Mouse (Mus musculus): Measurements from ENCODE around the gene H2al1i. TPM values are rescaled to one million over a fixed set of nuclear protein-coding genes. Genes with fewer than 3 reads are reported as not detected.
"Not testable (repeated sequence)": the region's sequence is repeated elsewhere in the genome, so short reads cannot be mapped to it uniquely, and the experiment has no call there.

The H2al1i gene
- polyA plus RNA-seq (2014; fragmentation: Nextera tagmentation; extraction: Ambion mirVana), result not detected in 2 replicates

- ATAC-seq (ENCODE audit: insufficient number of reproducible peaks, insufficient read depth, low FRiP score, low read depth); H3K4me3 ChIP-seq (ENCODE audit: control insufficient read depth in 1 of 2, insufficient read depth in 1 of 2, low read depth in 1 of 2, low read length in 2 of 2); H3K27ac ChIP-seq (replicated peaks in 1 of 2; ENCODE audit: control insufficient read depth in 1 of 2, insufficient read depth in 1 of 2, low read depth in 2 of 2, low read length in 2 of 2); H3K36me3 ChIP-seq (ENCODE audit: control insufficient read depth, insufficient read depth, low read length); H3K9me3 ChIP-seq (ENCODE audit: control insufficient read depth, low read length); H3K4me2 ChIP-seq (ENCODE audit: low read length); H3K27me3 ChIP-seq (ENCODE audit: control insufficient read depth, insufficient read depth, low read length); H3K4me1 ChIP-seq (ENCODE audit: control insufficient read depth in 2 of 2, insufficient read depth in 2 of 2, low read length in 2 of 2); H3K9ac ChIP-seq (ENCODE audit: low read length): not testable (repeated sequence)
- WGBS, result 100% methylated on average over 1 of the region's 5 CpGs
These were observed at the start of gene H2al1i for GRCm38 (mm10) chrX:11324359-11324758. TSS of gene H2al1i (plus strand) at chrX:11324659.

- Histone ChIP-seq H3K36me3 (ENCODE audit: control insufficient read depth, insufficient read depth, low read length) (no peaks in the 10 kb centered on the region), H3K9me3 (ENCODE audit: control insufficient read depth, low read length) (no peaks in the 10 kb centered on the region), H3K9ac (ENCODE audit: low read length) (no peak overlapping the region), H3K4me2 (ENCODE audit: low read length) (no peak overlapping the region), H3K27me3 (ENCODE audit: control insufficient read depth, insufficient read depth, low read length) (no peaks in the 10 kb centered on the region), H3K4me3 (ENCODE audit: control insufficient read depth in 1 of 2, insufficient read depth in 1 of 2, low read depth in 1 of 2, low read length in 2 of 2) (no peak overlapping the region), H3K27ac (replicated peaks in 1 of 2; ENCODE audit: control insufficient read depth in 1 of 2, insufficient read depth in 1 of 2, low read depth in 2 of 2, low read length in 2 of 2) (no peak overlapping the region), H3K4me1 (ENCODE audit: control insufficient read depth in 2 of 2, insufficient read depth in 2 of 2, low read length in 2 of 2) (no peaks in the 10 kb centered on the region)
- 66% methylated on average over 6 of the region's 6 CpGs for WGBS
- no peak for ATAC-seq (ENCODE audit: insufficient number of reproducible peaks, insufficient read depth, low FRiP score, low read depth)
These were observed 47.4 kb upstream of the H2al1i start for GRCm38 (mm10) chrX:11277083-11277482.

DNA sequence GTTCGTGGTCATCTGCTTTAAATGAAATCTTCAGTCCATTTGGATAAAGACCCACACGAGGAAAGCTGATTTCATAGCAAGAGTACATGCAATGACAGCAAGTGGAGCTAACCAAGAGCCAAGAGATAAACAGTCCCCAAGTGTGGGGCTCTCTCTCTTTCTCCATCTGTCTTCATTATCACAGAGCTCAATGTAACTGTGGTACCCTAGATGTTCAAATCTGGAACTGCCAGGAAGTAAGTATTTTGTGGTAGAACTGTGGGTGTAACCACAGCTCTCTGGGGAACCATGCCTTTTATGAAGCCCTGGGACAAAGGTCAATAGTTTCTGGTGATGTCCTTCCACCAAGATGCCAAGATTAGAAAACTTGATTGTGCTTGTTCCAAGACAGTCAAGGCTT, 43.7 kb upstream of the H2al1i start:
- 55% methylated on average over 2 of the region's 2 CpGs for WGBS
- no peak overlapping the region for H3K4me2 ChIP-seq (ENCODE audit: low read length)
- H3K9me3 ChIP-seq (ENCODE audit: control insufficient read depth, low read length), result no peaks in the 10 kb centered on the region
- no peak overlapping the region for H3K9ac ChIP-seq (ENCODE audit: low read length)
- no peaks in the 10 kb centered on the region for H3K36me3 ChIP-seq (ENCODE audit: control insufficient read depth, insufficient read depth, low read length)
- H3K27me3 ChIP-seq (ENCODE audit: control insufficient read depth, insufficient read depth, low read length), result no peaks in the 10 kb centered on the region; the same call in 1 of the 2 replicates
- H3K4me3 ChIP-seq (ENCODE audit: control insufficient read depth in 1 of 2, insufficient read depth in 1 of 2, low read depth in 1 of 2, low read length in 2 of 2), result no peak overlapping the region
- no peaks in the 10 kb centered on the region for H3K4me1 ChIP-seq (ENCODE audit: control insufficient read depth in 2 of 2, insufficient read depth in 2 of 2, low read length in 2 of 2)
- ATAC-seq (ENCODE audit: insufficient number of reproducible peaks, insufficient read depth, low FRiP score, low read depth), result no peak
- H3K27ac ChIP-seq (replicated peaks in 1 of 2; ENCODE audit: control insufficient read depth in 1 of 2, insufficient read depth in 1 of 2, low read depth in 2 of 2, low read length in 2 of 2), result no peak overlapping the region

GRCm38 (mm10) chrX:11288306-11288882, 36.1 kb upstream of the H2al1i start:
- no peaks in the 10 kb centered on the region for H3K9me3 ChIP-seq (ENCODE audit: control insufficient read depth, low read length)
- H3K36me3 ChIP-seq (ENCODE audit: control insufficient read depth, insufficient read depth, low read length), result no peaks in the 10 kb centered on the region
- WGBS, result 42% methylated on average over 14 of the region's 14 CpGs
- H3K9ac ChIP-seq (ENCODE audit: low read length), result no peak overlapping the region
- no peak for ATAC-seq (ENCODE audit: insufficient number of reproducible peaks, insufficient read depth, low FRiP score, low read depth)
- peak overlapping the region; percentile 18; the same call in 1 of the 2 replicates for H3K4me2 ChIP-seq (ENCODE audit: low read length)
- H3K27ac ChIP-seq (replicated peaks in 1 of 2; ENCODE audit: control insufficient read depth in 1 of 2, insufficient read depth in 1 of 2, low read depth in 2 of 2, low read length in 2 of 2), result no peak overlapping the region
- H3K4me1 ChIP-seq (ENCODE audit: control insufficient read depth in 2 of 2, insufficient read depth in 2 of 2, low read length in 2 of 2), result peaks cover 0 to 5% of the 10 kb centered on the region in 2 experiments; a peak in 2 of 4 replicates
- peaks cover 4% of the 10 kb centered on the region; the same call in 1 of the 2 replicates for H3K27me3 ChIP-seq (ENCODE audit: control insufficient read depth, insufficient read depth, low read length)
- H3K4me3 ChIP-seq (ENCODE audit: control insufficient read depth in 1 of 2, insufficient read depth in 1 of 2, low read depth in 1 of 2, low read length in 2 of 2), result no peak overlapping the region

GRCm38 (mm10) chrX:11289244-11289643, 35.2 kb upstream of the H2al1i start:
- 66% methylated on average over 4 of the region's 4 CpGs for WGBS
- Histone ChIP-seq H3K4me2 (ENCODE audit: low read length) (no peak overlapping the region), H3K9ac (ENCODE audit: low read length) (no peak overlapping the region), H3K27ac (replicated peaks in 1 of 2; ENCODE audit: control insufficient read depth in 1 of 2, insufficient read depth in 1 of 2, low read depth in 2 of 2, low read length in 2 of 2) (no peak overlapping the region), H3K27me3 (ENCODE audit: control insufficient read depth, insufficient read depth, low read length) (peaks cover 4% of the 10 kb centered on the region; the same call in 1 of the 2 replicates), H3K9me3 (ENCODE audit: control insufficient read depth, low read length) (no peaks in the 10 kb centered on the region), H3K4me3 (ENCODE audit: control insufficient read depth in 1 of 2, insufficient read depth in 1 of 2, low read depth in 1 of 2, low read length in 2 of 2) (no peak overlapping the region), H3K36me3 (ENCODE audit: control insufficient read depth, insufficient read depth, low read length) (no peaks in the 10 kb centered on the region), H3K4me1 (ENCODE audit: control insufficient read depth in 2 of 2, insufficient read depth in 2 of 2, low read length in 2 of 2) (peaks cover 0 to 5% of the 10 kb centered on the region in 2 experiments; a peak in 2 of 4 replicates)
- ATAC-seq (ENCODE audit: insufficient number of reproducible peaks, insufficient read depth, low FRiP score, low read depth), result no peak

GRCm38 (mm10) chrX:11298957-11299356, 25.5 kb upstream of the H2al1i start, which contains the start of gene H2al1a:
TSS of gene H2al1a (plus strand) at chrX:11299257.
- not testable (repeated sequence) for H3K9me3 ChIP-seq (ENCODE audit: control insufficient read depth, low read length); H3K9ac ChIP-seq (ENCODE audit: low read length); H3K4me2 ChIP-seq (ENCODE audit: low read length); H3K4me1 ChIP-seq (ENCODE audit: control insufficient read depth in 2 of 2, insufficient read depth in 2 of 2, low read length in 2 of 2); ATAC-seq (ENCODE audit: insufficient number of reproducible peaks, insufficient read depth, low FRiP score, low read depth); H3K4me3 ChIP-seq (ENCODE audit: control insufficient read depth in 1 of 2, insufficient read depth in 1 of 2, low read depth in 1 of 2, low read length in 2 of 2); H3K27me3 ChIP-seq (ENCODE audit: control insufficient read depth, insufficient read depth, low read length); H3K27ac ChIP-seq (replicated peaks in 1 of 2; ENCODE audit: control insufficient read depth in 1 of 2, insufficient read depth in 1 of 2, low read depth in 2 of 2, low read length in 2 of 2); H3K36me3 ChIP-seq (ENCODE audit: control insufficient read depth, insufficient read depth, low read length)
- no CpG with 5 or more reads among the region's 3 CpGs for WGBS

DNA sequence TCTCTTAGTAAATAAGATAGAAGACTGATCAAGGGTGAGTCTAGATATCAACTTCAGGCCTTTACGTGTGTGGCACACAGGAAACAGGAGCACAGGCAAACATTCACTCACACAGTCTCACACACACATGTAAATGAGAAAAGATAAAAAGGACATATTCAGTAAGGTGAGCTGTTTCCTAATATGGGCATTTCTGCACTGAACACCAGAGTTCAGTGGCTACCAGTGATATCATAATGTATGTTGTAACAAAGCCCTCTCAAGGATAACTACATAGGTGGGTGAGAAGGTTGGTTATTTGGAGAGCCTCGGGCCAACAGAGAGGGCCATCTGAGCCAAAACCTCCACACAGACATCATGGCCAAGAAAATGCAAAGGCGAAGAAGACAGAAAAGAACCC, 22.3 kb upstream of the H2al1i start, which contains the start of gene H2al1b:
TSS of gene H2al1b (plus strand) at position 301 of the 400 bp plus-strand sequence.
- H3K4me1 ChIP-seq (ENCODE audit: control insufficient read depth in 2 of 2, insufficient read depth in 2 of 2, low read length in 2 of 2); H3K36me3 ChIP-seq (ENCODE audit: control insufficient read depth, insufficient read depth, low read length); H3K27ac ChIP-seq (replicated peaks in 1 of 2; ENCODE audit: control insufficient read depth in 1 of 2, insufficient read depth in 1 of 2, low read depth in 2 of 2, low read length in 2 of 2); H3K9ac ChIP-seq (ENCODE audit: low read length); H3K4me2 ChIP-seq (ENCODE audit: low read length); H3K4me3 ChIP-seq (ENCODE audit: control insufficient read depth in 1 of 2, insufficient read depth in 1 of 2, low read depth in 1 of 2, low read length in 2 of 2); H3K27me3 ChIP-seq (ENCODE audit: control insufficient read depth, insufficient read depth, low read length); H3K9me3 ChIP-seq (ENCODE audit: control insufficient read depth, low read length); ATAC-seq (ENCODE audit: insufficient number of reproducible peaks, insufficient read depth, low FRiP score, low read depth): not testable (repeated sequence)
- WGBS, result 75% methylated on average over 1 of the region's 3 CpGs

DNA sequence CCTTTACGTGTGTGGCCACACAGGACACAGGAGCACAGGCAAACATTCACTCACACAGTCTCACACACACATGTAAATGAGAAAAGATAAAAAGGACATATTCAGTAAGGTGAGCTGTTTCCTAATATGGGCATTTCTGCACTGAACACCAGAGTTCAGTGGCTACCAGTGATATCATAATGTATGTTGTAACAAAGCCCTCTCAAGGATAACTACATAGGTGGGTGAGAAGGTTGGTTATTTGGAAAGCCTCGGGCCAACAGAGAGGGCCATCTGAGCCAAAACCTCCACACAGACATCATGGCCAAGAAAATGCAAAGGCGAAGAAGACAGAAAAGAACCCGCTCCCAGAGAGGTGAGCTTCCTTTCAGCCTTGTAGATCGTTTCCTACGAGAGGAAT, 19.1 kb upstream of the H2al1i start, which contains the start of gene H2al1c:
TSS of gene H2al1c (plus strand) at position 301 of the 400 bp plus-strand sequence.
- H3K4me1 ChIP-seq (ENCODE audit: control insufficient read depth in 2 of 2, insufficient read depth in 2 of 2, low read length in 2 of 2); H3K27ac ChIP-seq (replicated peaks in 1 of 2; ENCODE audit: control insufficient read depth in 1 of 2, insufficient read depth in 1 of 2, low read depth in 2 of 2, low read length in 2 of 2); H3K36me3 ChIP-seq (ENCODE audit: control insufficient read depth, insufficient read depth, low read length); H3K4me2 ChIP-seq (ENCODE audit: low read length); H3K9me3 ChIP-seq (ENCODE audit: control insufficient read depth, low read length); H3K27me3 ChIP-seq (ENCODE audit: control insufficient read depth, insufficient read depth, low read length); ATAC-seq (ENCODE audit: insufficient number of reproducible peaks, insufficient read depth, low FRiP score, low read depth); H3K9ac ChIP-seq (ENCODE audit: low read length); H3K4me3 ChIP-seq (ENCODE audit: control insufficient read depth in 1 of 2, insufficient read depth in 1 of 2, low read depth in 1 of 2, low read length in 2 of 2): not testable (repeated sequence)
- WGBS, result 86% methylated on average over 1 of the region's 6 CpGs
